Mouse (Mus musculus) lung, postnatal 0 days (tissue): ENCODE data around the gene Astn1.

Experiments
- CTCF ChIP-seq: IDR thresholded peaks from 2 replicates; pipeline ENCODE4 v1.5.1; 2016; ENCODE audit warnings: antibody characterized with exemption, mild to moderate bottlenecking
- EP300 ChIP-seq: IDR thresholded peaks from 2 replicates; pipeline ENCODE4 v1.6.1; 2016; ENCODE audit warnings: antibody characterized with exemption, mild to moderate bottlenecking, control low read depth

DNA sequence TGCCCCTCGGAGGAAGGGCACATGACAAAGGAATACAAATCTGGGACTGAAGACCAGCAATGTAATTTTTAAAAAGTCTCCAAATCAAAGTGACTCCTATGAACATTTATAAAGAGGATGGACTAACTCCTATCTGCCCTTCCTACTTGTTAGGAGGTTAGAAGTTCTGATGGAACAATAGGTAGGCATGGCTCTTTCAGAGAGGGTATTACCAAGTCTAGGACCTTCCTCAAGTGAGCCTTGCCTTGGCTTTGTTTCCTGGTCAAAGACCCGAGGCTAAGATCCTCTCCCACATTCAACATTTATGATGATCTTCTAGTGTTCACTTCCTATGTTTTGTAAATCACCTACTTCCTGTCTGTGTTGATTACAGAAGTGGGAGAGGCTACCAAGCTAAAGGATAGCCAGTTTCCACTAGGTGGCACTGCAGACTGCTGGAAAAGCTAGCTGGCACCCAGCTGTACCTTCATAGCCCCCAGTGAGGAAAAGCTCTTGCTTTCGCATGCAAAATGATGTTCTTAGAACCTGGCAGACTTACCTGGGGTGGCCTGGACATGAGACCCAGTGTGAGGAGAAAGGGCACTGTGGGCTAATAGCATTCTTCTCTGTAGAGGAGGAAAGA, 308.0 kb downstream of the Astn1 start:
- TF ChIP-seq CTCF = peak; percentile 90
- peak; percentile 48 for TF ChIP-seq EP300
